Mouse (Mus musculus) stomach, embryonic 16.5 days (tissue): ENCODE measurements around the gene Ctbp2. TPM values are rescaled to one million over a fixed set of nuclear protein-coding genes. Genes with fewer than 3 reads are reported as not detected.

ENCODE experiments used
- ATAC-seq: fragments of 200-750 bp; cut with Nextera tagmentation; 2 replicates; pipeline ENCODE4 v1.8.0; 2017; ENCODE audit warnings: moderate number of reproducible peaks, moderate TSS enrichment; ENCODE audit not compliant: insufficient read depth, low FRiP score
- H3K27ac ChIP-seq: fragments of 300-500 bp; sonication (generic); 2 replicates; pipeline ENCODE4 v1.5.1; 2014; ENCODE audit warnings: low read length
- H3K27me3 ChIP-seq: fragments of 300-500 bp; sonication (generic); 2 replicates; pipeline ENCODE4 v1.6.1; 2014; ENCODE audit warnings: low read length, control low read depth, mixed read lengths; ENCODE audit not compliant: control insufficient read depth, insufficient read depth
- H3K36me3 ChIP-seq: fragments of 300-500 bp; sonication (generic); 2 replicates; pipeline ENCODE4 v1.6.1; 2014; ENCODE audit warnings: low read length; ENCODE audit not compliant: control insufficient read depth, insufficient read depth
- H3K4me1 ChIP-seq: fragments of 300-500 bp; sonication (generic); 2 replicates; pipeline ENCODE4 v1.6.1; 2014; ENCODE audit warnings: low read length, control low read depth, mixed read lengths; ENCODE audit not compliant: control insufficient read depth, insufficient read depth
- H3K4me2 ChIP-seq: fragments of 300-500 bp; sonication (generic); 2 replicates; pipeline ENCODE4 v1.6.1; 2014; ENCODE audit warnings: low read depth, low read length, mixed read lengths
- H3K4me3 ChIP-seq: fragments of 300-500 bp; sonication (generic); replicated peaks from 2 replicates; pipeline ENCODE4 v1.5.1; 2014; ENCODE audit warnings: mild to moderate bottlenecking, low read length
- H3K9ac ChIP-seq: fragments of 300-500 bp; sonication (generic); 2 replicates; pipeline ENCODE4 v1.6.1; 2014; ENCODE audit warnings: low read length
- H3K9me3 ChIP-seq: fragments of 300-500 bp; sonication (generic); replicated peaks from 2 replicates; pipeline ENCODE4 v1.6.1; 2016; ENCODE audit warnings: low read length, control low read depth; ENCODE audit not compliant: control insufficient read depth
- WGBS: fragments of 180-500 bp; shearing (Covaris S2); extraction: QIAGEN DNeasy Blood & Tissue Kit; methylation state at CpG from one replicate; pipeline ENCODE4 v1.1.7; 2014; 5-methylcytosine and 5-hydroxymethylcytosine counted together
- polyA plus RNA-seq: library from polyadenylated mRNA; unstranded; fragments of >200 nt; fragmentation: Nextera tagmentation; extraction: Ambion mirVana; gene quantifications from 2 replicates; pipeline ENCODE4 v1.2.1, GENCODE M21; 2015

Ctbp2 gene
- polyA plus RNA-seq, 1 experiment from 2014 or later: 72.6 TPM

- no peak overlapping the region for H3K9ac ChIP-seq
- H3K27me3 ChIP-seq: no peaks in the 10 kb centered on the region
- no peak for ATAC-seq
- no peak overlapping the region for H3K4me2 ChIP-seq
- H3K27ac ChIP-seq: no peak overlapping the region
- H3K4me3 ChIP-seq: no peak overlapping the region
- H3K36me3 ChIP-seq: peaks cover 11% of the 10 kb centered on the region; the same call in 1 of the 2 replicates
- H3K9me3 ChIP-seq: no peaks in the 10 kb centered on the region
- 83% methylated on average over 6 of the region's 6 CpGs for WGBS
- peaks cover 26% of the 10 kb centered on the region for H3K4me1 ChIP-seq
Measured at GRCm38 (mm10) chr7:133002271-133002670, 121.9 kb downstream of the Ctbp2 start.

GRCm38 (mm10) chr7:133001388-133001787, 122.8 kb downstream of the Ctbp2 start:
- Histone ChIP-seq H3K4me2 (no peak overlapping the region), H3K4me3 (no peak overlapping the region), H3K27me3 (no peaks in the 10 kb centered on the region), H3K9me3 (no peaks in the 10 kb centered on the region), H3K9ac (no peak overlapping the region), H3K36me3 (peaks cover 11% of the 10 kb centered on the region; the same call in 1 of the 2 replicates), H3K27ac (no peak overlapping the region), H3K4me1 (peaks cover 20% of the 10 kb centered on the region)
- ATAC-seq: no peak
- whole genome bisulfite sequencing: 90% methylated on average over 3 of the region's 3 CpGs

- Histone ChIP-seq H3K4me3 (no peak overlapping the region), H3K36me3 (peaks cover 14% of the 10 kb centered on the region; the same call in 1 of the 2 replicates), H3K4me1 (peaks cover 10% of the 10 kb centered on the region), H3K4me2 (no peak overlapping the region), H3K9ac (no peak overlapping the region), H3K27ac (no peak overlapping the region), H3K27me3 (no peaks in the 10 kb centered on the region), H3K9me3 (no peaks in the 10 kb centered on the region)
- WGBS: 92% methylated on average over 11 of the region's 11 CpGs
- no peak for ATAC-seq
Measured at GRCm38 (mm10) chr7:132999061-132999460, 125.1 kb downstream of the Ctbp2 start.

- no peaks in the 10 kb centered on the region for H3K27me3 ChIP-seq
- H3K9ac ChIP-seq: no peak overlapping the region
- no peak overlapping the region for H3K4me3 ChIP-seq
- H3K4me1 ChIP-seq: peaks cover 6% of the 10 kb centered on the region
- H3K36me3 ChIP-seq: peaks cover 14% of the 10 kb centered on the region; the same call in 1 of the 2 replicates
- H3K27ac ChIP-seq: no peak overlapping the region
- no peaks in the 10 kb centered on the region for H3K9me3 ChIP-seq
- H3K4me2 ChIP-seq: no peak overlapping the region
- 94% methylated on average over 12 of the region's 12 CpGs for WGBS
- no peak for ATAC-seq
Measured at GRCm38 (mm10) chr7:132998639-132999038, 125.5 kb downstream of the Ctbp2 start.

GRCm38 (mm10) chr7:132996391-132996790, 127.8 kb downstream of the Ctbp2 start:
- H3K9me3 ChIP-seq: no peaks in the 10 kb centered on the region
- no peak overlapping the region for H3K4me3 ChIP-seq
- no peak for ATAC-seq
- H3K9ac ChIP-seq: no peak overlapping the region
- 89% methylated on average over 5 of the region's 5 CpGs for WGBS
- H3K4me2 ChIP-seq: no peak overlapping the region
- no peaks in the 10 kb centered on the region for H3K4me1 ChIP-seq
- H3K27ac ChIP-seq: no peak overlapping the region
- no peaks in the 10 kb centered on the region for H3K27me3 ChIP-seq
- H3K36me3 ChIP-seq: peaks cover 15% of the 10 kb centered on the region

- H3K9ac ChIP-seq: no peak overlapping the region
- no peak overlapping the region for H3K4me2 ChIP-seq
- no peak for ATAC-seq
- no peaks in the 10 kb centered on the region for H3K4me1 ChIP-seq
- no peak overlapping the region for H3K4me3 ChIP-seq
- WGBS: 80% methylated on average over 6 of the region's 6 CpGs
- peaks cover 31% of the 10 kb centered on the region for H3K36me3 ChIP-seq
- no peaks in the 10 kb centered on the region for H3K9me3 ChIP-seq
- H3K27me3 ChIP-seq: no peaks in the 10 kb centered on the region
- no peak overlapping the region for H3K27ac ChIP-seq
Measured at GRCm38 (mm10) chr7:132994628-132995191, 129.4 kb downstream of the Ctbp2 start.

- no peak for ATAC-seq
- peaks cover 30% of the 10 kb centered on the region for H3K36me3 ChIP-seq
- no peaks in the 10 kb centered on the region for H3K9me3 ChIP-seq
- H3K4me3 ChIP-seq: no peak overlapping the region
- 88% methylated on average over 8 of the region's 8 CpGs for WGBS
- H3K27me3 ChIP-seq: no peaks in the 10 kb centered on the region
- no peak overlapping the region for H3K4me2 ChIP-seq
- H3K27ac ChIP-seq: no peak overlapping the region
- H3K4me1 ChIP-seq: no peaks in the 10 kb centered on the region
- no peak overlapping the region for H3K9ac ChIP-seq
Measured at GRCm38 (mm10) chr7:132994120-132994519, 130.0 kb downstream of the Ctbp2 start.

- Histone ChIP-seq H3K4me2 (no peak overlapping the region), H3K27me3 (no peaks in the 10 kb centered on the region), H3K4me1 (no peaks in the 10 kb centered on the region), H3K9me3 (no peaks in the 10 kb centered on the region), H3K36me3 (peaks cover 22% of the 10 kb centered on the region), H3K9ac (no peak overlapping the region), H3K4me3 (no peak overlapping the region), H3K27ac (no peak overlapping the region)
- WGBS: 86% methylated on average over 9 of the region's 9 CpGs
- ATAC-seq: no peak
Measured at GRCm38 (mm10) chr7:132992967-132993615, 131.1 kb downstream of the Ctbp2 start.

- no peaks in the 10 kb centered on the region for H3K9me3 ChIP-seq
- 88% methylated on average over 14 of the region's 14 CpGs for WGBS
- H3K27ac ChIP-seq: no peak overlapping the region
- peaks cover 23% of the 10 kb centered on the region for H3K36me3 ChIP-seq
- H3K27me3 ChIP-seq: no peaks in the 10 kb centered on the region
- no peak overlapping the region for H3K9ac ChIP-seq
- no peak for ATAC-seq
- H3K4me3 ChIP-seq: no peak overlapping the region
- H3K4me1 ChIP-seq: no peaks in the 10 kb centered on the region
- H3K4me2 ChIP-seq: no peak overlapping the region
Measured at GRCm38 (mm10) chr7:132991240-132991900, 132.8 kb downstream of the Ctbp2 start.
